Mouse (Mus musculus): ENCODE measurements around the gene Flt3l.
A peak's percentile ranks its signal among the peaks of the same experiment; 100 is the strongest.
"Not testable (repeated sequence)": the region's sequence is repeated elsewhere in the genome, so short reads cannot be mapped to it uniquely, and the experiment has no call there.

Gene Flt3l

DNA sequence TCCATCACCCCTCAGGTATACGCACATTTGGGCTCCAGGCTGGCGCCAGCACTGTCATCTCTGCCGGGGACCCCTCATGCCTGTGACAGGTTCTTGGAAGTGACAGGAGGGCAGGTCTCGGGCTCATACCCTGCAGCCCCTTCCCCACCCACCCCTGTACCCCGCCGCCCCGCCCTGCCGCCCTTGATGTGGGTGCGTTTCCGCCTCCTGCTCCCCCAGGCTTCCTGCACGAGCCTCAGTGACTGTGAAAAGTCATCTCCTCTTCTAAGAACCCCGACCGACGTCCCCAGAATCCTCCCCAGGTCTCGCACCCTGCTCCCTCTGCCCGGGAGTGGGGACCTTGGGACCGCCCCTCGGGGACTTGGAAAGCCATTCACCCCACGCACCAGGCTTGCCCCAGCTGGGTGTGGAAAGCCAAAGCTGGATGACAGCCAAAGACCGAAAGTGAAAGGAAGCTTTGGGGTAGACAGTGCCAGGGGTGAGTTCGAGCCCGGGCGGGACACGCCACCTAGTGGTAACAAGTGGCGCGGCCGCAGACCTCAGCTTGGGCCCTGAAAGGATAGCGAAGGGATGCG, at the start of gene Flt3l, which contains the start of gene Gm45713:
Gene Flt3l, minus strand, starts transcription at position 440 of the 575 bp plus-strand sequence.
Gene Gm45713, minus strand, starts transcription at position 239 of the 575 bp plus-strand sequence.
- peak; percentile 77 for DNase-seq

DNA sequence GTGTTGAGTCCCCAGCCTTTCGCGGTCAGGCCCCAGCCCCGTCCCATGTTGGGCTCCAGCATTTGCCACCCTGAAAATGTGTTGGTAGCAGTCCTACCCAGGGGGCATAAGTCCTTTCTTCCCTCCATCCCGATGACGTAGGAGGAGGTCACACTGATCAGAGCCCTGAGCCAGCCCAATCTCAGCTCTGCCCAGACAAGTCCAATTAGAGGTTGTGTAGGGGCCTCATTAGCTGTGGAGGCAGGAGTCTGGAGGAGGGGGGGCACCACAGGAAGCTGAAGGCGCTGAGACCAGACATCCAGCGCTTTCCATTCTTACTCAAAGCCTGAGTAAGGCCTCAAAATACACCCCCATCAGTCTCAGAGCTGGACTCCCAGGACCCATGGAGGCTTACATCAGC, 49.7 kb upstream of the Flt3l start:
- DNase-seq: no peak

DNA sequence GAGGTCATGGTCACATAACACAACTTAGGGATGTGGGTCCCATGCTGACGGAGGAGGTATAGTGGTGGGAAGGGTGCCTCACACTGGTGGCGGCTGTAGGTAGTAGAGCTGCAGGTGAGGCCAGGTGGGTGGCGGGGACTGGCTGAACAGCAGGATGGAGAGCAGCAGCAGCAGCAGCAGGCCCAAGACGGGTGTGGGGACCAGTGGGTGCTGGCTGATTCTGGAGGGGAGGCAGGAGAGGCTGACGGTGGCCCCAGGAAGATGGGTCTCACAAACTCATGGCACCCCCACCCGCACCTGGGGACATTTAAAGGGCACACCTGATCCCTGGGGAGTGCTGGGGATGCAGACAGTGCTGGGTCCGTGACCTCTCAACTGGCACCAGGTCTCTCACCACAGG, 47.4 kb upstream of the Flt3l start:
- no peak for DNase-seq

DNA sequence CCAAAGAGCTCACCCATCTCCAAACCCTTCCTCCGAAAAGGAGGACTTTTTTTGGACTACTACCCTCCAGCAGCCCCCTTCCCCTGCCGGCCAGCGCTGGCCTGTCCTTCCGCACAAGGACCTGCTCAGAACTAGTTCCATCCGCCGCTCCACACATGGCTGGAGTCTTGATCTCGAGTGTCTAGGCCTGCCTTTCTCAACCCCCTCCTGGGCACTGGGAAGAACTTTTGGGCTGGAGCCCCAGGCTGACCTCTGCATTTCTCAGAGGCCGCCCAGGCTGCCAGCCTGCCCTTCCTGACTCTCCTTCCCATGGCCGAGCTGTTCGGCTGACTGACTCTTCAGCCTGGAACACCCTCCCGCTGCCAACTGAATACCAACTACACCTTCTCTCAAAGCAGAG, 46.4 kb upstream of the Flt3l start:
- no peak for DNase-seq

DNA sequence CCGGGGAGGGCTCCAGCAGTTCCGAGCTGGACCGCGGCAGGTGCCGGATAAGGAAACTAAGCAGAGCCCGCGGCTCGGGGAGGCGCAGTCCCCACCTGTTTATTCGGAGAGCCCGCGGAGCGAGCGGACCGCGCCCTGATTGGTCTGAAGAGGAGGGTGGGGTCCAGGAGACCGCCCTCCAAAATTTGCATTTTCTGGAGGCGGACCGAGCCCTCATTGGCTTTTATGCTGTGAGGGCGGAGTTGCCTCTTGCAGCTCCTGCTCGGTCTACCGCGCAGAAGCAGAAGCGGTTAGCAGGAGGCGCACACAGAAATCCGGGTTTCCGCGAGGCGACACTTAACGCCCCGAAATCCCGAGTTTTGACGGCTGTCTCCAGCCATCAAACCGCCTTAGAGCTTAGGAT, 46.0 kb upstream of the Flt3l start:
- DNase-seq: peak; percentile 76

DNA sequence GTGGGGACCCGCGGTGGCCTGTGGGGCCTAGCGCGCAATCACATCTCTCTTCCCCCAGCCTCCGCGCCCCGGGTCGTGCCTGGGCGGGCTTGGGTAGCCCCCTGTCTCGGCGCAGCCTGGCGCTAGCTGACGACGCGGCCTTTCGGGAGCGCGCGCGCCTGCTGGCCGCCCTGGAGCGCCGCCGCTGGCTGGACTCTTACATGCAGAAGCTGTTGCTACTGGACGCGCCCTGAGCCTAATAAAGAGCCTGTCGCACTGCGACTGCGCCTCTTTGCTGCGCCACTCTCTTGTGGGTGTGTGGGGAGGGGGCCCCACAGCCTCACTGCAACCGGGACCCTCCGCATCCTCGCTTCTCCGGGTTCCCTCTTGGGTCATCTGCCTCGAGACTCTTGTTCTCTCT, 45.3 kb upstream of the Flt3l start:
- no peak for DNase-seq

DNA sequence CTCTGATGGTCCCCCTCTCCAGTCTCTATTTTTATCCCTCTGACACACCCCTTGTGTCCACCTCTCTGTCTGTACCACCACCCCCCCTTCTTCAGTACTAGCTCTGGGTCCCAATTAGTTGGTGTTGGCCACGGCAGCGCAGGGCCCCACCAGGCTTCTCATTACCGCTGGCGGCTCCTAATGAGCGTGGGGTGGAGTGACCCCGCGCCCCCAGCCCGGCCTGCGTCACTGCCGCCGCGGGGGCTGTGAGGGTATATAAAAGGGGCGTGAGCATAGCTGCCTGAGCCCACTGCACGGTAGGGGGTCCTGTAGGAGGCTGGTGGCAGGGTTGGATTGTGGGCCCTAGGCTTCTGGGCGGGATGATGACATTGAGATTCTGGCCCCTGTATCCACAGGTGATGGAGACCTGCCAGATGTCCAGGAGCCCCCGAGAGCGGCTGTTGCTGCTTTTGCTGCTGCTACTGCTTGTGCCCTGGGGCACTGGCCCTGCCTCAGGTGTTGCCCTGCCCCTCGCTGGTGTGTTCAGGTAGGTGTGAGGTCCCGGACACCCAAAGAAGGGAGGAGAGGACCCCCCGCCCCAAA, 44.8 kb upstream of the Flt3l start, which contains the start of gene Pth2:
Gene Pth2, plus strand, starts transcription at position 100 of the 582 bp plus-strand sequence.
- DNase-seq: no peak

DNA sequence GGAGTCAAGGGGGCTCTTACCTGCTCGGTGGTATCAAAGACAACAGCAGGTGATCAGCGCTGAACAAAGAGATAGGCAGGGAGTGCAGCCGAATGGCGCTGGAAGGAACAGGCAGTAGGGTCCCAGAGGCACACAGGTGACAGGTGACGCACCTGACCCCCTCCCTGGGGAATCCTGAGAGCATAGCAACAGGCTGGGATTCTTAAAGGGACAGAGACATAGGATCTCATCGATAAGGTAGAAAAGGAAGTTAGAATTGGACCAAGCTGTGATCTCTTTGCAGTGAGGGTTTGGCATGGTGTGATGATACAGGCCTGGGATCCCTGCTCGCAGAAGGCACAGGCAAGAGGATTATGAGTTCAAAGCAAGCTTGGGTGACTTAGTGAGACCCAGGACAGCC, 43.2 kb upstream of the Flt3l start, which contains the start of gene Gfy:
Gene Gfy, minus strand, starts transcription at position 101 of the 400 bp plus-strand sequence.
- no peak for DNase-seq

DNA sequence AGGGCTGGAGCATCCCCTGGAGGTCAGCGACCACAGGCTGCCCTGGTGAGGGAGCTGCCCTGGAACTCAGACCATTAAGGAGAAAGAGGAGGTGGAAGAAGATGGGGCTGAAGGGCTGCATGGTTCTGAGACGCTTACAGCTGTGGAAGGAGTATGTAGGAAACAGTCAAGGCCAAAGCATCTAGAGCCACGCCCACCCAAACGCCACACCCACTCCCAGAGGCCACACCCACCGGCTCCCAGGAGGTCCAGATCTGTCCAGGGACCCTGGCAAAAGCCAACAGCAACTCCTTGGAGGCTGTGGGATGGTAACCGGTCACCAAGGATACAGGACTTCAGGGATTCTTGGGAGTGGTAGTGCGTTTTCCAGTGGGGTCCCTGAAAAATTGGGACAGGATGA, 42.3 kb upstream of the Flt3l start:
- no peak for DNase-seq

DNA sequence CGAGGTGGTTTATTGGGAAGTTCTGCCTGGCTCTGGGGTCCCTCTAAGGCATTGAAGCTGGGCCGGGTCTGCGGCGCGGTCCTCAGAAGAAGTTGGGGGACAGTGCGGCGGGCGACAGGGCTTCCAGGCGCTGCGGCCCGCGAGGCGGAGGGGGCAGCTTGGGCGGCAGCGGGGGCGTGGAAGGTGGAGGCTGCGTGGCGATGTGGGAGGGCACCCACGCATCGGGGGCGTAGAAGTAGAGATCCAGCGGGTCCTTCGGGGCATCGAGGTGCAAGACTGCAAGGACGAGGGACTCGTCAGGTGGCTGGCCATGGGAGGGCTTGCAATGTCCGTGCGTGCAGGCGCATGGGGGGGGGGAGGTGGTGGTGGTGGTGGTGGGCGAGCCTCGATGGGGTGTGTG, 40.1 kb upstream of the Flt3l start:
- no peak for DNase-seq

DNA sequence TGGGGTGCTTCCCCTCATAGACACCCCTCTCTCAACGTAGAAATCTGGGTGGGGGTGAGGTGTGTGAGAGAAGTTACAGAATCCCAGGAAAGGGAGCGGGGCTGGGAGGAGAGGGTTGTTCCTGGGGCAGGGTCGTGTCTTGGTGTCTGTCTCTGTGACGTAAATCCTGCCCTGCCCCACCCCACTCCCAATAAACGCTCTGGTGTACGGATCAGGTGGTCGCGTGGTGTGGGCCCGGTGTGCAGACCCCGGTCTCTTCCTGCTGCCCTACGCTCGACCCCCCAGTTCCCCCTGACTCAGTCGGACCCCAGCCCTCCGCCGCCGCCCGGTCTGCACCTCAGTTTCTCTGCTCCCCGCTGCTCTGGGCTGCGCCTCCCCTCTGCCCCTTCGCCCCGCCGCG, 39.7 kb upstream of the Flt3l start:
- no peak for DNase-seq

DNA sequence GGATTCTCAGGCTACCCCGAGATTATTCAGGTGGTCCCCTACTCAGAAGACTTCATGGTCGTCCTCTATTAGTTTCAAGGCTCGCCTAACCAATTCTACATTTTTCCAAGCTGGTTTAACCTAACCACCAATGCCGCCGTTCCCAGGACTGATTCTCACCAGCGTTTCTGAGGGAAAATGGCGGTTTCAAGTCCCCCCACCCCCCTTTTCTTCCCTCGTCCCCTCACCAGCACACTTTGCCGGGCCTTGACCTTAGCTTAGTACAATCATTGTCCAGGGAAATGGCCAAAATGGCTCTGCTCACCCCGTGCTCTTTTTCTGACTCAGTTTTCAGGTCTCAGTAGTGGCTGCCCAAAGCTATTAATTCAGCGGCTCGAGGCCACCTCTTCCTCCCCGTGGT, 39.2 kb upstream of the Flt3l start:
- DNase-seq: no peak

DNA sequence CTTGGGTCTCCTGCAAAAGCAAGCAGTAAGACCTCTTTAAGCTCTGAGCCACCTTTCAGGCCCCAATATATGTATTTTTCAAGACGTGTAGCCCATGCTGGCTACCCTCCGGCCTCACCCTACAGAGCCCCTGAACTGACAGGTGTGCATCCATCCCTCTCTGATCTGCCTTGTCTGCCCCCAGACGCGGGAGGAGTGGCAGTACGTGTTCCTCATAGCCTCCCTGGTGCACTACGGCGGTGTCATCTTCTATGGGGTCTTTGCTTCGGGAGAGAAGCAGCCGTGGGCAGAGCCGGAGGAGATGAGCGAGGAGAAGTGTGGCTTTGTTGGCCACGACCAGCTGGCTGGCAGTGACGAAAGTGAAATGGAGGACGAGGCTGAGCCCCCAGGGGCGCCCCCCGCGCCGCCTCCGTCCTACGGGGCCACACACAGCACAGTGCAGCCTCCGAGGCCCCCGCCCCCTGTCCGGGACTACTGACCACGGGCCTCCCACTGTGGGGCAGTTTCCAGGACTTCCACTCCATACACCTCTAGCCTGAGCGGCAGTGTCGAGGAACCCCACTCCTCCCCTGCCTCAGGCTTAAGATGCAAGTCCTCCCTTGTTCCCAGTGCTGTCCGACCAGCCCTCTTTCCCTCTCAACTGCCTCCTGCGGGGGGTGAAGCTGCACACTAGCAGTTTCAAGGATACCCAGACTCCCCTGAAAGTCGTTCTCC, 38.5 kb upstream of the Flt3l start:
- no peak for DNase-seq

DNA sequence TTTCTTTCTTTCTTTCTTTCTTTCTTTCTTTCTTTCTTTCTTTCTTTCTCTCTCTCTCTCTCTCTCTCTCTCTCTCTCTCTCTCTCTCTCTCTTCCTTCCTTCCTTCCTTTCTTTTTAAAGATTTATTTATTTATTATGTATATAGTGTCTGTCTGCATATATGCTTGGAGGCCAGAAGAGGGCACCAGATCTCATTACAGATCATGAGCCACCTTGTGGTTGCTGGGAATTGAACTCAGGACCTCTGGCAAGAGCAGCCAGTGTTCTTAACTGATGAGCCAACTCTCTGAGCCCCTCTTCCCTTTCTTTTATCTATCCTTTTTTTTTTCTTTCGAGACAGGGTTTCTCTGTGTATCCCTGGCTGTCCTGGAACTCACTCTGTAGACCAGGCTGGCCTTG, 37.5 kb upstream of the Flt3l start:
- not testable (repeated sequence) for DNase-seq

DNA sequence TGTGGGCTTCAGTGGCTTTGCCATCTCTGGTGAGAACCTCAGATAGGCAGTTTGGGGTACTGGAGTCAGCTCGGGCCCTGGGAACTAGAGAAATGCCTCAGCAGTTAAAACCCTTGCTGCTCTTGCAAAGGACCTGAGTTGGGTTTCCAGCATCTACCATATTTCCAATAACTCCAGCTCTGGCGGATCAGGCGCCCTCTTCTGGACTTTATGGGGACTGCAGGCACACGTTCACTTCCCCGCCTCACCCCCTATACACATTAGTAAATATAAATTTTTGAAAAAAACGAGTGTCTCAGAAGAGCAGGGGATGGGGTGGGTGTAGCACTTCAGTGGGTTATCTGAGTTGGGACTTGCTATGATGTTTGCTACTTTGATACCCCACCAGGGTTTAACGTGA, 36.7 kb upstream of the Flt3l start:
- no peak for DNase-seq

DNA sequence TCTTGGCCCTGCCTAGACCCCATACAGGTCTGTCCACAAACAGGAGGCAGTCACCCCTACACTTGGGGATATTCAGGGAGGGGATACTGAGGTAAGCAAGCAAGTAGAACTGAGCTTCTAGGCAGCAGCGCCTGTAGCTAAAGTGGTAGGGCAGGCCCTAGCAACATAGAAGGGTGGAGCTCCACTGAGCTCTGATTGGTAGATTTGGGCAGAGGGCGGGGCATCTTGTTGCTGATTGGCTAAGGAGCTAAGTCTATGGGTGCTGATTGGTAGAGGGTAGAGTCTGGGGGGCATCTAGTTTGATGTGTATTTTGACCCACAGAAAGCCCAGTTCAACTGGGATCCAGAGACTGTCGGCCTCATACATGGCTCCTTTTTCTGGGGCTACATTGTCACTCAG, 33.3 kb upstream of the Flt3l start:
- no peak for DNase-seq

DNA sequence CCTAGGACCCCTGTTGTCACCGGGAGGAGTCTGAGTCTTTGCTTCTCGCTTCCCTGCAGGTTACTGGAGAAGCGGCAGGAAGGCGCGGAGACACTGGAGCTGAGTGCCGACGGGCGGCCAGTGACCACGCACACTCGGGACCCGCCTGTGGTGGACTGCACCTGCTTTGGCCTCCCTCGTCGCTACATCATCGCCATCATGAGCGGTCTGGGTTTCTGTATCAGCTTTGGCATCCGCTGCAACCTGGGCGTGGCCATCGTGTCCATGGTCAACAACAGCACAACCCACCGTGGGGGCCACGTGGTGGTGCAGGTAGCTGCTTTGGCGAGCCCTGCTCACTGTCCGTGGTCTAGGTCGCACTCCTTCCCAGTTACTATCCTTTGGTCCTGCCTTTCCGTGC, 32.4 kb upstream of the Flt3l start:
- no peak for DNase-seq

DNA sequence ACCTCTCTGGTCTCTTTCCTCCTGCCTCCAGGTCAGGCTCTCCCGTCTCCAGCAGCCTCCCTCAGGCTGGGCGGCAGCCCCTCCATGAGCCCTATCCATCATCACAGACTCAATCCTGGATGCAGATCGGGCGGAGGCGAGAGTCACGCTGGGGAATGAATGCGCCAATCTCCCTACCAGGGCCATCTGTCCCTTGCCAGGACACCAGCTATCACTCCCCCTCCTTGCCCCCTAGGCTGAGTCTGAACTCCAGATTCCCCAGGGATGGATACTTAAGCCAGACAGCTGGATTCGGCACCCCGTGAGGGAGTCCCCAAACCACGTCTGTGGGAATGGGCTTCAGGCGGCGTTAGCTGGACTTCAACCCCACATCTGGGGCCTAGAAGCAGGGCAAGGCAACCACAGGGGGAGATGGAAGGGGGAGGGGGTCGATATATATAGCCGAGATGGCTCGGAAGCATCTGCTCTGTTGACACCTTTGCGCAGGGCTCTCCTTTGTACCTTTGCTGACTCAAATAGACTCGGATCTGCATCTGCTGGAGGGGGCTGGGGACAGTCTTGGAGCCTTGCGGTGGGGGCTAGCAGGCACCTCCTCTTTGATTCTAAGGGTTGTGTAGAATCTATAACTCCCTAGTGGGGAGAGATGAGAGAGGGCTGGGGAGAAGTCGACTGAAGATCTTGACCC, 31.7 kb upstream of the Flt3l start:
- DNase-seq: no peak

DNA sequence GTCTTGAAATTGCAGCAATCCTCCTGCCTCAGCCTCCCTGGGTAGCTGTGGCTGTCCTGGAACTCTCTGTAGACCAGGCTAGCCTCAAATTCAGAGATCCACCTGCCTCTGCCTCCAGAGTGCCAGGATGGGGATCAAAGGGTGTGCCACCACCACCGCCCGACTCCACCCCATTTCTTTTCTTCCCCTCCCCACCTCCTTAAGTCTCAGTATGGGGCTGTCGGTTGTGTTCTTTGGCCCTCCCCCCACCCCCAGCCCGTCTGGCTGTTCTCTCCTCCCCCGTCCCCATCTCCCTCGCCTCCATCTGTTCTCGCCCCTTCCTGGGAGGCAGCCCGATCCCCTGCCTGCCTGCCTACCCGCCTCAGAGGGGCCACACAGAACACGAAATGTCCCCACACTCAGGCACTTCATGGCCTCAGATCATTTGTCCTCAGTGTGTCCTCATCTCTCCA, 30.7 kb upstream of the Flt3l start:
- no peak for DNase-seq

DNA sequence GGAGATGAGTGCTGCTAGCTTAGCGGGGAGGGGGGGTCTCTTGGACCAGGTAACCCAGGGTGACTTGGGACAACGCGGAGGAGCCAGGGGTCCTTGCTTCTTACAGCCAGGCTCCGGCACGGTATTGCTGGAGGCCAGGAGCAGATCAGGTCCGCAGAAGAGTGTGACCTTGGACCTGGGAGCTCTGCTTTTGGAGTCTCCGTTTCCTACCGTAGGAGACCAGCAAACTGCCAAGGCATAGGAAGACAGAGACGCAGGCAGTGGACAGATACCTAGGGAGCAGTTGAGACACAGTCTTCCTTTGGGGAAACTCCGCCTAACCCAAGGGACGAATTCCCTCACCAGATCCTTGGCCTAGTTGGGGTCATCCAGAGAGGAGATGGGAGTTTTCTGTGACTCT, 29.5 kb upstream of the Flt3l start:
- DNase-seq: no peak

DNA sequence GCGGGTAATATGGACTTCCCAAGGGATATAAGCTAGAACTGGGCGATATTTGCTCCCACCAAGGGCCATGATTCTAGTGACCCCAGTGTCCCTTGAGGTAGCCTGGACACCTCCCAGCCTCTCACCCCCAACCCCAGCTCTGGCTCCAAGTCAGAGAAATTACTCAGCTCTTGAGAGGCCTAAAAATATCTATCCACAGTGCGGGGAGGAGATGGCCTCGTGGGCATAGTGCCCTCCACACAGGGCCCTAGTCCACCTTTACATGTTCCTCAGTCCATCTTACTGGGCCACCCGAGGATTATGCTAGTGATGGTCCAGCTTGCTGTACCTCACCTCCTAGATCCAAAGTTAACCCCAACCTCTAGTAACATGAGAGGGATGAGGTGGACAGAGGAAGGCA, 28.6 kb upstream of the Flt3l start:
- DNase-seq: no peak

DNA sequence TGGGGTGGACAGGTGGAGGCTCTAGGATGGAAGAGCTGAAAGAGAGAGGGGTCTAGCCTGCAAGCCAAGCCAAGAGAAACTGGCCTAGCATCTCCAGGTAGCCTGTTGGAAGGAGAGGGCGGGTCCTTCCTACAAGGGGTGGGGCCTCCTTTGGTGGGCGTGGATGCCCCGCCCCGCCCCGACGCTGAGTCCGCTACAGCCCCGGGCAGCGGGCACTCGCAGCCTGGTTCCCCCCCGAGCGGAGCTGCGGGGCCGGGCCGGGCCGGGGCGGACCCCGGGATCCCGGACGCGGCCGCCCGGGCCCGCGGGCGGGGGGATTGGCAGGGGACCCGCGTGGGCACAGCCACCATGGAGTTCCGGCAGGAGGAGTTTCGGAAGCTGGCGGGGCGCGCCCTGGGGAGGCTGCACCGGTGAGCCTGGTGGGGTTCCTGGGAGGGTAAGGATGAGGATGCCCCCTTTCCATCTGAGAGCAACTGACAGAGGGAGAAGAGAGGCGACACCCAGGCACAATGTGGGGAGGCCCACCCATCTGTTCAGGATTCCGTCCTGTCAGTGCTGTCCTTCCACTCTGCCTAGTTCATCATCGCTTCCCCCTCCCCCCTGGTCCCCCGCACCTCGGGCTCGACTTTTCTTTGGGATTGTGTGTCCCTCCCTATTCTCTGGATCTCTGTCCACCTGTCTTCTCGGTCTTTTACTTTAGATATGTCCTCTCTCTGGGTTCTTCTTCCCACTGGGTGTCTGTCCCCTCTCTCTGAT, 27.7 kb upstream of the Flt3l start, which contains the start of gene Slc17a7:
Gene Slc17a7, plus strand, starts transcription at position 215 of the 756 bp plus-strand sequence.
- peak; percentile 48 for DNase-seq

All from right cerebral cortex, postnatal 4 days (tissue).